Comparison of ENCODE assay signal across 28 mouse cellular contexts in genomic region chr5:102244706-102245105, GRCm38 (mm10).
"Had no signal": no experiment of that assay in that cellular context is flagged by ENCODE, and none has a peak within 500 bp of the region (broad histone marks: within the 10 kb centered on the region; RNA-seq: fewer than 3 reads in every experiment).

No protein-coding gene starts in this region.

- ATAC-seq: hindbrain, embryonic 16.5 days; inflammation-experienced regulatory T-cells, adult 6 months; intestine, embryonic 15.5 days; intestine, postnatal 0 days had no signal

- H3K4me3 ChIP-seq: gastrocnemius, adult 2 months; heart, embryonic 10.5 days; heart, embryonic 12.5 days; hindbrain, embryonic 10.5 days; hindbrain, embryonic 12.5 days; intestine, embryonic 15.5 days; layer of hippocampus, adult 2 months; left cerebral cortex, adult 2 months; limb, embryonic 10.5 days; limb, embryonic 12.5 days; liver, embryonic 13.5 days; liver, embryonic 15.5 days had no signal

- H3K4me1 ChIP-seq: heart, embryonic 10.5 days; heart, embryonic 12.5 days; intestine, embryonic 15.5 days; limb, embryonic 12.5 days; liver, embryonic 13.5 days; liver, embryonic 15.5 days had no signal

- H3K36me3 ChIP-seq: heart, embryonic 10.5 days; heart, embryonic 12.5 days; hindbrain, embryonic 10.5 days; hindbrain, embryonic 12.5 days; intestine, embryonic 15.5 days; limb, embryonic 10.5 days; limb, embryonic 12.5 days; liver, embryonic 13.5 days; liver, embryonic 15.5 days had no signal

- H3K9me3 ChIP-seq: heart, embryonic 10.5 days; heart, embryonic 12.5 days; hindbrain, embryonic 10.5 days; hindbrain, embryonic 12.5 days; intestine, embryonic 15.5 days; limb, embryonic 10.5 days; limb, embryonic 12.5 days; liver, embryonic 13.5 days; liver, embryonic 15.5 days had no signal

- DNase-seq: gastrocnemius, adult 2 months; gastrocnemius, postnatal 10 days; gastrocnemius, postnatal 25 days; heart, adult 18-20 months; heart, postnatal 10 days; heart, postnatal 4 days; kidney, adult 18-20 months; kidney, adult 8-10 months; kidney, postnatal 10 days; kidney, postnatal 25 days; kidney, postnatal 4 days; liver; liver, embryonic 13.5 days had no signal

- H3K27ac ChIP-seq: gastrocnemius, adult 2 months; heart, embryonic 10.5 days; hindbrain, embryonic 10.5 days; hindbrain, embryonic 12.5 days; hindbrain, embryonic 14.5 days; intestine, embryonic 15.5 days; layer of hippocampus, adult 2 months; left cerebral cortex, adult 2 months; limb, embryonic 10.5 days; limb, embryonic 12.5 days; liver, embryonic 13.5 days; liver, embryonic 15.5 days had no signal

- H3K9ac ChIP-seq: heart, embryonic 12.5 days; hindbrain, embryonic 12.5 days; hindbrain, embryonic 14.5 days; intestine, embryonic 15.5 days; limb, embryonic 12.5 days; liver, embryonic 13.5 days; liver, embryonic 15.5 days had no signal

- H3K27me3 ChIP-seq: heart, embryonic 12.5 days; hindbrain, embryonic 12.5 days; intestine, embryonic 15.5 days; limb, embryonic 12.5 days; liver, embryonic 13.5 days; liver, embryonic 15.5 days had no signal

- H3K4me2 ChIP-seq: heart, embryonic 12.5 days; hindbrain, embryonic 12.5 days; hindbrain, embryonic 14.5 days; intestine, embryonic 15.5 days; limb, embryonic 12.5 days; liver, embryonic 11.5 days; liver, embryonic 13.5 days; liver, embryonic 15.5 days had no signal
